Mouse (Mus musculus) ES-Bruce4 (cell line): ENCODE results near the gene 1700066M21Rik.

Experiments used
- CTCF ChIP-seq: IDR thresholded peaks from one replicate; pipeline ENCODE4 v1.8.1; 2011; ENCODE audit warnings: low read depth, low read length
- EP300 ChIP-seq: IDR thresholded peaks from 2 replicates; pipeline ENCODE4 v1.6.1; 2011; ENCODE audit warnings: low read depth, low read length; ENCODE audit not compliant: insufficient read depth
- POLR2A ChIP-seq: IDR thresholded peaks from one replicate; pipeline ENCODE4 v1.8.1; 2011; ENCODE audit warnings: low read length; ENCODE audit not compliant: insufficient read depth

DNA sequence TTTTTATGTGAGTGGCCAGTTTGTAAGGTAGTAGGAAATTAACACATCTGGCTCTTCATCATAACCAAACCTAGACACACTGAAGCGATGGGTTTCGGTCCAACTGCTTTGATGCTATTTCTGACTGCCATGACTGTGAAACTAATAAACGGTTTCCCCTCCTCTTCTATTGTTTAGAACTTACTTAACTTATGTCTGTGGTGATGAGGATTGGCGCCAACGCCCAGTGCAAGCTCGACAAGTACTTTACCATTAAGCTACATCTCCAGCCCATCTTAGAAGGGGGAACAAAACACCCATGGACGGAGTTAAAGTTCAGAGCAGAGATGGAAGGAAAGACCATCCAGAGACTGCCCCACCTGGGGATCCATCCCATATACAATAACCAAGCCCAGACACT lies 55.7 kb downstream of the 1700066M21Rik start:
- no peak for TF ChIP-seq CTCF
- no peak for TF ChIP-seq POLR2A
- TF ChIP-seq EP300, result no peak
